Mouse (Mus musculus) kidney, postnatal 36 days (tissue): ENCODE results near the gene Rnd3.

Experiments
- DNase-seq, 2 experiments: peaks; one replicate each; pipeline ENCODE4 v3.0.0; 2021 to 2022; ENCODE audit warnings: mixed read lengths in 2 of 2

Gene Rnd3

GRCm38 (mm10) chr2:51110271-51110670 is 38.6 kb downstream of the Rnd3 start:
- DNase-seq: peak; percentile 35 to 69

- DNase-seq: no peak
These were observed 40.3 kb downstream of the Rnd3 start for GRCm38 (mm10) chr2:51108631-51109030.

- peak in 1 of 2 experiments; percentile 11 for DNase-seq
These were observed 47.7 kb downstream of the Rnd3 start for GRCm38 (mm10) chr2:51101187-51101586.

GRCm38 (mm10) chr2:51099987-51100386 is 48.9 kb downstream of the Rnd3 start:
- DNase-seq: no peak

GRCm38 (mm10) chr2:51099240-51099639 is 49.7 kb downstream of the Rnd3 start:
- no peak for DNase-seq

- DNase-seq: no peak
These were observed 58.2 kb downstream of the Rnd3 start for GRCm38 (mm10) chr2:51090688-51091087.

GRCm38 (mm10) chr2:51090049-51090448 is 58.9 kb downstream of the Rnd3 start:
- no peak for DNase-seq

- DNase-seq: no peak
These were observed 59.9 kb downstream of the Rnd3 start for GRCm38 (mm10) chr2:51088843-51089573.

GRCm38 (mm10) chr2:51088123-51088453 is 60.8 kb downstream of the Rnd3 start:
- no peak for DNase-seq

- no peak for DNase-seq
These were observed 61.4 kb downstream of the Rnd3 start for GRCm38 (mm10) chr2:51087307-51088122.

GRCm38 (mm10) chr2:51085155-51085554 is 63.8 kb downstream of the Rnd3 start:
- no peak for DNase-seq

GRCm38 (mm10) chr2:51082714-51083351 is 66.1 kb downstream of the Rnd3 start:
- DNase-seq: no peak
